Mouse (Mus musculus): Measurements from ENCODE around the gene Rhbg.

Rhbg gene

GRCm38 (mm10) chr3:88256382-88256781, 1.9 kb upstream of the Rhbg start:
- no peak for DNase-seq

DNA sequence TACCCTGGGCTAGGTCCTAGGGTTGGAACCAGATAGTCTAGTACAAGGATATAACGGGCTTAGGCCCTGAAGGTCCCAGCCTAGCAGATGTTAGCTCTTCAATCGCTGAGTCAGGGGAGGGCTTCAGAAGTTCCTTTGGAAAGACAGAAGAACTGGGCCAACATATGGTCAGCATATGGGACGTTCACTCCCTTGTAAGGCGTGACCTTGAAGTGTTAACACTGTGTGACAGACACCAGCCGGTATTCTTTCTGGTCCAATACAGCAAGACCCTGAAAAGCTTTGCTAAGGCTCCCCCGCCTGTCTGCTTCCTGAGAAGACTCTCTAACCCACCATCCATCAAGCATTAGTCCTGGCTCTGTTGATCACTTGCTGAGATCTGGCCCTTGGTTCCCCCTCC, 1.4 kb upstream of the Rhbg start:
- no peak for DNase-seq

GRCm38 (mm10) chr3:88252739-88253138, 1.8 kb downstream of the Rhbg start:
- DNase-seq = no peak

DNA sequence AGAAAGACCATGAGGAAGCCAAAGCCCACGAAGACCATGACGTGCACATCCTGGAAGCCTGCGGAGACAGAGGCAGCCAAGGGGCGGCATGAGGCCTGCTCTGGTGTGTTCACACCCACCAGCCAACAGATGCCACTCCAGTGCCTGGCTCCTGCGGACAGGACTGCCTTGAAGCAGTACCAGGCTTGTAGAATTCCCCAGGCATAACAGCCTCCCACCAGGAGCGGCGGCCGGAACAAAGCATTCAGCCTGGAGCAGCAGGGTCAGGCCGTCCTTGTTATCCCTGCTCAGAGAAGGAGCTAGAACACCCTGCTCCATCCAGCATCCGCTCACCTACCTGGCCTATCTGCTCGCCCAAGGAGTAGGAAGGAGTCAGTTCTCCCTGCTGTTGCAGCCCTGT, 6.1 kb downstream of the Rhbg start:
- DNase-seq = no peak

GRCm38 (mm10) chr3:88247666-88248065, 6.8 kb downstream of the Rhbg start:
- DNase-seq = no peak

DNA sequence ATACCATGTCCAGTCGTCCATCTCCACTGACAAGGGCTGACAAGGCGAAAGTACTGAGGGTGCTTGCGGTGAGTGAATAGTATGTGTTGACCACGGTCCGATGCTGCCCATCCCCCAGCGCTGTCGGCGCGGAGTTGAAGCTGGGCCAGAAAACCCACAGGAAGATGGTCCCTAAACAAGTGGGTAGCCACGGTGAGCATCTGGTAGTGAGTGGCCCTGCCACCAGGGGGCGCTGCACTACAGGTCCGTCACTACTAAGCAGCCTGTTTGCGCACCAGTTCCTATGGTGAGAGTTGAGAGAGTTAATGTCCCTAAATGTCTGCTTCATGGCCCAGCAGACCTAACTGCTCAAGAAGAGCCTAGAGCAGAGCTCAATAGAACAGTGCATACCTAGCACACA, 8.7 kb downstream of the Rhbg start:
- DNase-seq = peak; percentile 92

DNA sequence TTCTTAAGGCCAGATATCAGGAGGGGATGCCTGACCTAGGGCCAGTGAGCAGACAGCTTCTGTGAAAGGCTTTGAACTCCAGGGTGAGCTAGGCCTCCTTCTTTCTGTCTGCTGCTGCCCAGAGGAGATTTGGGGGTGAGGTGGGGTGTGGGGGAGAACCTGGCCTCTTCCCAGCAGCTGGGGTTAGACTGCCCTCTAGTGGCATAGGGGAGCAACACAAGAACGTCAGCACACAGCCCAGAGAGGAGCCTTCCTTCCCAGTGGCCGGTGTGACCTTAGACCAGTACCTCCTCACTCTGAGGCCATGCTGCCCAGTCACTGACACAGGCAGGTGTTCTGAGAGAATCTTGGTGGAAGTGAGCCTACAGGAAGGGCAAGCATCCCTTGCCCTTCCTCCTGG, 10.4 kb downstream of the Rhbg start:
- DNase-seq = peak; percentile 79 to 80

DNA sequence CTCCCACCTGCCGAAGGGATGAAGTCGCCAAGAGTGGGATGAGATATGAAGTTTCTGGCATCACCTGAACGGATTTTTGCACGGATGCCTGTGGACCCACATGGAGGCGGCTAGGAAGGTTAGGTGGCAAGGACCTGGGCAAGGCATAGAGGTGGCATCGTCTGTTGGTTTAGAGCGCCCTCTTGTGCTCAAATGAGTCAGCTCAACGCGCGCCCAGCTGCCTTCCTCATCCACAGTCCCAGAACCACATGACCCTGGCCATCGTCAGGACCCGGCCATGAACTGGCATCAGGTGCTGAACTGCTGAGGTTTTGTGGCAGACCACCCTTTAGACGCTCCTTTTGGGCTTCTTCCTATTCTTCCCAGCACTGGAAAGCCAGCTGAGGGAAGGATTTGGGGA, 12.0 kb downstream of the Rhbg start:
- peak; percentile 84 to 85 for DNase-seq

- DNase-seq = no peak
Measured at GRCm38 (mm10) chr3:88241045-88241786, 13.3 kb downstream of the Rhbg start.

DNA sequence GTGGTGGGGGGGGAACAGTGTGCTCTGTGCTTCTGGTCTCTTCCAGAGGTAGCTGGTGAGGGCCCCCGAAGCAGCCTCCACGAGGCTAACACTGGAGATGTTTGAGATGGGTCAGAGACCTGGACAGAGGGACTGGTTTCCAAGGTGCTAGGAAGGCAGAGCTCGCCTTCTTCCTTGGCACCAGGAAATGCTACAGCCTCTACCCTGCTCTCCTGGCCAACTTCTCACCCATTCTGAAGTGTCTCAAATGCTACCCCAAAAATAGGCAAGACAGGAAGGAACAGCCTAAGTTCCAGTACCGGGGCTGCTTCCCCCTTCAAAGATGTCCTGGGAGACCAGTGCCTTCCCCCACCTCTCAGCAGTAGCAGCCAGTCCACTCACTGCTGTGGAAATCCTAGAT, 15.1 kb downstream of the Rhbg start:
- no peak for DNase-seq

DNA sequence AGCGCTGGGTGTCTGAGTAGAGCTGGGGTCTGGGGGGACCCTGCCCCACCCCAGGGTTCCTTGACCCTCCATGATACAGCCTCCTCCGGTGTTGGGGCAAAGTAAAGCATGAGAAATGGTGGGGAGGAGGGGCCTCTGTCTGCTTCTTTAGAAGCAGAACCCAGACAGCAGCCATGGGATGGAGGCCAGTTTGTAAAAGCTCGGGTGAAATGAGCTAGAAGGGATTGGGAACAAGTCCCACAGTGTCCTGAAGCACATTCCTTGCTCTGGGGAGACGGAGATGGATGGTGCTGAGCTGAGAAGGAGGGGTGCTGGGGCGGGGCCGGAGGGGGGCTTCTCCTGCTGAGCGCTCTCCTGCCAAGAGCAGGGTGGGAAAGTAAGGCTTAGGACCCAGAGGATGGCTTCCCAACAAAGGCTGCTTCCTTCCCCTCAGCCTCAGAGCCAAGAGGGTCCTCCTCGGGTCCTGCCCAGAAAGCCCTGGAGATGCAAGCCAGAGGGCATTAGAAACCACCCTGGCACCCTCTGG, 15.6 kb downstream of the Rhbg start:
- DNase-seq = no peak

- DNase-seq = peak; percentile 68 to 73
Measured at GRCm38 (mm10) chr3:88237556-88238194, 16.8 kb downstream of the Rhbg start.

DNA sequence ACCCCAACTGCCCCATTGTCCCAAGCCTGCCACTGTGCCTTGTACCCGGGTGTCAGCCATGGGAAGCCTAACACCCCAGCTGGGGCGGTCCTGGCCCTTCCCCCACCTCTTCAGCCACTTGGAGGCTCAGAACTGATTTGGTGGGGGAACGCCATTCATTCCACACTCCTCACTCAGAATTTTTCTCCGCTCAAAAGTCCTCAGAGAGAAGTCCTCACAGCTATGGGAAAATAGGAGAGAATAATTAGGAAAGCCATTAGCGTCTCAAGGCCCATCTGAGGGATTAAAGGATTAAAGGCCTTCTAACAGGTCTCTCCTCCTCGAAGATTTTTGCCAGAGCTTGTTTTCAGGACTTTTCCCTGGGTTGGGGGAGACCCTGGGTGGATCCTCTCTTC, 17.4 kb downstream of the Rhbg start:
- DNase-seq = no peak

DNA sequence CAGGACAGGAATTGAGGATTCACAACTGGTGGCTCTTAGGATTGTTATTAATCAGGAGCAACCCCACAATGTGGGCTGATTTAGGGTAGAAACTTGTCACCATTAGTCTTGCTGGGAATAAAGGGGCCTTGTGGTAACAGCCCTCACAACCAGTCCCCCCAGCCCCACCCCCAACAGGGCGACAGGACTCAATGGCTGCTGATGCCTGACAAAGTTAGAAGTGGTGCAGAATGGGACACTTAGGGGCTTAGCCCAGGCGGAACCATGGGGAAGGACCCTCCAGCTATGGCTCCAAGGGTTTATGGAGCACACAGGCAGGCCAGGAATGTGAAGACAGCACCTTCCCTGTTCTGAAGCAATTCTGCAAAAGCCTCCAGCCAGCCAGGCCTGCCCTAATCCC, 18.9 kb downstream of the Rhbg start:
- peak in 1 of 2 experiments; percentile 39 for DNase-seq

- peak; percentile 77 to 80 for DNase-seq
Measured at GRCm38 (mm10) chr3:88235216-88235615, 19.3 kb downstream of the Rhbg start.

GRCm38 (mm10) chr3:88234041-88234440, 20.5 kb downstream of the Rhbg start:
- DNase-seq = peak; percentile 64 to 68

DNA sequence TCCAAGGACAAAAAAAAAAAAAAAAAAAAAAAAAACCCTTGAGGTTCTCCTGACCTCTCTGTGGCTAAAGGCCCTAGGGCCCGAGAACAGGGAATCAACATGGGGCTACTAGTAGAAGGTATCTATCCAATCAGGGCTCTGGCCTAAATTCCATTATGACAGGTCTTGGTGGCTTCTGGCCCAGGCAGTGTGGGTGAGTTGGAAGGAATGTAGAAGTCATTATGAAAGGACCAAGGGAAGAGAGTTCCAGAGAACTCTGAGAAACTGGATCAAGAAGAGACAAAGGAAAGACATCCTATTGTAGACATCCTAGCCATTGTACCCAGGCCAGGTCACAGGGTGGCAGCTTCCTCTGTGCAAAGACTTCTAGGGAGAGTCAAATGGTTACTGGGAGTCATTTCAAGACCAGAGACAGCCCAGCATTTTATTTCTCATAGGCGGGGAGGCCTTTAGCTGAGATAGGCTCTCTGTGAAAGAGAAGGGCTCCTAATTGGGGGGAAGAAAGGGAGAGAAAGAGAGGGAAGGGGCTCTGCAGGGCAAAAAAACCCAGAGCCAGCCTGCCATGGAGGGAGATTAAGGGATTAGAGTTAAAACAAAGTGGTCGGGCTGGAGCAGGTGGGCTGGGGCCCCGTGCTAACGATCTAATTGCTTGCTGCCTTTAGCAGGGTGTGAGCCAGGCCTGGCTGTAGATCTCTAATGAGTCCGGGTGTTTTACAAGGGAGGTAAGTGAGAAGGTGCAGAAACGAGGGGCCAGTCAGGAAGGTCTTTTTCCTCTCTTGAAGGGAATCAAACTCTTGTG, 21.5 kb downstream of the Rhbg start:
- DNase-seq = no peak

DNA sequence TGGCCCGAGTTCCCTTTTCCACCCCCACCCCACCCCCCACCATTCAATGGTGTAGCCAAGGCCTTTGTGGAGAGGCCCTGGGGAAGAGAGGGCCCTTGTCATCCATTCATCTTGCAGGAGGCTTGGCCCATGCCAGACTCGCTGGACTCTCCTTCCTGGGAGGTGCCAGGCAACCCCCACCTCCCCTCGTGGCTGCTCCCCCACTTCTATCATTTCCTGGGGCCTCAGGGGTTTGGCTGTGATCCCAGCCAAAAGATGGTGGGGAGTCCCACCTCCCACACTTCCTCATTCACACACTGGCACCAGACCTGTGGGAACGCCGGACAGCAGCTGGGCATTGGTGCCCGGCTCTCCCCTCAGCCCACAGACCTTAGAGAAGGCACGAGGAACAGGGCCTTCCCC, 22.2 kb downstream of the Rhbg start:
- no peak for DNase-seq

GRCm38 (mm10) chr3:88231061-88231641, 23.4 kb downstream of the Rhbg start:
- DNase-seq = no peak

GRCm38 (mm10) chr3:88230262-88231047, 24.1 kb downstream of the Rhbg start:
- DNase-seq = no peak

- DNase-seq = no peak
Measured at GRCm38 (mm10) chr3:88229526-88229925, 25.0 kb downstream of the Rhbg start.

DNA sequence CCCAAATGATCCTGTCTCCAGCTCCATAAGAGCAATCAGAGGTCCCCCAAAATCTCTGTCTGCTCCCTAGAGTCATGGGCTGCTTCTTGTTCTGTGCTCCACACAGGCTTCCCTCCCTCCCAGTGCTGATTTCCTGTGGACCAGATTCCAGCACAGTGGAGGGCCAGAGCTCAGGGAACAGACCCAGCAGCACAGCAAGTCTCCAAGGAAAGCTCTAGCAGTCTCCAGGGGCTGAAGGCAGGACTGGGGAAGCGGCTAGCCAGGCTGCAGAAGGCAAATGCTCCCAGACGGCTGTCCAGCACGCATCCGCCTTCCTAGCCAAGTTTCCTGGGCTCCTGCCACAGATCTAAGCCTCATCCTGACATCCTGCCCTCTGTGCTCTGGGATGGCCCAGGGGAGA, 25.6 kb downstream of the Rhbg start:
- DNase-seq = no peak

Measured in B cell, adult 2 months (primary cell).